Mouse (Mus musculus): ENCODE data around the gene Sirt2.

- TF ChIP-seq GATA1 (IDR thresholded peaks at IDR 0.05; ENCODE audit: borderline replicate concordance, low read length) (no peak), FLI1 (IDR thresholded peaks at IDR 0.05; ENCODE audit: low read length) (no peak)
These were observed 37.2 kb downstream of the Sirt2 start for GRCm38 (mm10) chr7:28803756-28804155.

Data from megakaryocyte, embryonic 14.5 days (primary cell).